Mouse (Mus musculus): Measurements from ENCODE around the gene Rad51b. TPM values are rescaled to one million over a fixed set of nuclear protein-coding genes. Genes with fewer than 3 reads are reported as not detected.

Rad51b gene
- polyA plus RNA-seq, 1 experiment from 2014 or later = 6.6 TPM

GRCm38 (mm10) chr12:79839096-79839941, 542.2 kb downstream of the Rad51b start:
- peaks cover 73% of the 10 kb centered on the region for H3K4me1 ChIP-seq
- H3K9me3 ChIP-seq = no peaks in the 10 kb centered on the region
- WGBS = 62% methylated on average over 12 of the region's 12 CpGs
- H3K36me3 ChIP-seq = no peaks in the 10 kb centered on the region
- DNase-seq (ENCODE audit: low spot score) = no peak
- no peaks in the 10 kb centered on the region for H3K27me3 ChIP-seq (ENCODE audit: insufficient read depth, poor library complexity, severe bottlenecking)
- no peak overlapping the region for H3K4me3 ChIP-seq
- peak overlapping the region; percentile 85 for H3K27ac ChIP-seq

- H3K27ac ChIP-seq = peak overlapping the region; percentile 85
- no peaks in the 10 kb centered on the region for H3K9me3 ChIP-seq
- DNase-seq (ENCODE audit: low spot score) = no peak
- WGBS = 43% methylated on average over 5 of the region's 5 CpGs
- H3K4me1 ChIP-seq = peaks cover 84% of the 10 kb centered on the region
- H3K36me3 ChIP-seq = no peaks in the 10 kb centered on the region
- no peak overlapping the region for H3K4me3 ChIP-seq
- H3K27me3 ChIP-seq (ENCODE audit: insufficient read depth, poor library complexity, severe bottlenecking) = no peaks in the 10 kb centered on the region
Measured at GRCm38 (mm10) chr12:79840465-79840864, 543.4 kb downstream of the Rad51b start.

GRCm38 (mm10) chr12:79841248-79841647, 544.2 kb downstream of the Rad51b start:
- no peaks in the 10 kb centered on the region for H3K36me3 ChIP-seq
- H3K27ac ChIP-seq = peak overlapping the region; percentile 85
- H3K9me3 ChIP-seq = no peaks in the 10 kb centered on the region
- no peak for DNase-seq (ENCODE audit: low spot score)
- H3K4me3 ChIP-seq = no peak overlapping the region
- WGBS = 87% methylated on average over 3 of the region's 3 CpGs
- H3K4me1 ChIP-seq = peaks cover 88% of the 10 kb centered on the region
- H3K27me3 ChIP-seq (ENCODE audit: insufficient read depth, poor library complexity, severe bottlenecking) = no peaks in the 10 kb centered on the region

GRCm38 (mm10) chr12:79842319-79842718, 545.2 kb downstream of the Rad51b start:
- H3K4me3 ChIP-seq = no peak overlapping the region
- H3K4me1 ChIP-seq = peaks cover 96% of the 10 kb centered on the region
- DNase-seq (ENCODE audit: low spot score) = no peak
- 45% methylated on average over 7 of the region's 7 CpGs for WGBS
- no peaks in the 10 kb centered on the region for H3K27me3 ChIP-seq (ENCODE audit: insufficient read depth, poor library complexity, severe bottlenecking)
- no peaks in the 10 kb centered on the region for H3K9me3 ChIP-seq
- H3K36me3 ChIP-seq = no peaks in the 10 kb centered on the region
- peak overlapping the region; percentile 85 for H3K27ac ChIP-seq

- peaks cover 96% of the 10 kb centered on the region for H3K4me1 ChIP-seq
- H3K9me3 ChIP-seq = no peaks in the 10 kb centered on the region
- 65% methylated on average over 11 of the region's 11 CpGs for WGBS
- no peaks in the 10 kb centered on the region for H3K36me3 ChIP-seq
- H3K4me3 ChIP-seq = no peak overlapping the region
- no peak for DNase-seq (ENCODE audit: low spot score)
- no peaks in the 10 kb centered on the region for H3K27me3 ChIP-seq (ENCODE audit: insufficient read depth, poor library complexity, severe bottlenecking)
- peak overlapping the region; percentile 85 for H3K27ac ChIP-seq
Measured at GRCm38 (mm10) chr12:79843002-79843401, 545.9 kb downstream of the Rad51b start.

GRCm38 (mm10) chr12:79843496-79843895, 546.4 kb downstream of the Rad51b start:
- Histone ChIP-seq H3K4me1 (peaks cover 96% of the 10 kb centered on the region), H3K27me3 (ENCODE audit: insufficient read depth, poor library complexity, severe bottlenecking) (no peaks in the 10 kb centered on the region), H3K9me3 (no peaks in the 10 kb centered on the region), H3K4me3 (no peak overlapping the region), H3K36me3 (no peaks in the 10 kb centered on the region), H3K27ac (peak overlapping the region; percentile 85)
- 47% methylated on average over 6 of the region's 6 CpGs for WGBS
- DNase-seq (ENCODE audit: low spot score) = no peak

- Histone ChIP-seq H3K4me3 (no peak overlapping the region), H3K9me3 (no peaks in the 10 kb centered on the region), H3K36me3 (no peaks in the 10 kb centered on the region), H3K4me1 (peaks cover 79% of the 10 kb centered on the region), H3K27ac (peak overlapping the region; percentile 85), H3K27me3 (ENCODE audit: insufficient read depth, poor library complexity, severe bottlenecking) (no peaks in the 10 kb centered on the region)
- WGBS = 44% methylated on average over 7 of the region's 7 CpGs
- no peak for DNase-seq (ENCODE audit: low spot score)
Measured at GRCm38 (mm10) chr12:79846247-79847151, 549.4 kb downstream of the Rad51b start.

- H3K4me1 ChIP-seq = peaks cover 59% of the 10 kb centered on the region
Measured at GRCm38 (mm10) chr12:79848539-79848938, 551.5 kb downstream of the Rad51b start.

GRCm38 (mm10) chr12:79850021-79850420, 552.9 kb downstream of the Rad51b start:
- no peaks in the 10 kb centered on the region for H3K36me3 ChIP-seq
- peak overlapping the region; percentile 67 for H3K27ac ChIP-seq
- no peaks in the 10 kb centered on the region for H3K9me3 ChIP-seq
- DNase-seq (ENCODE audit: low spot score) = no peak
- H3K4me3 ChIP-seq = no peak overlapping the region
- peaks cover 51% of the 10 kb centered on the region for H3K4me1 ChIP-seq
- H3K27me3 ChIP-seq (ENCODE audit: insufficient read depth, poor library complexity, severe bottlenecking) = no peaks in the 10 kb centered on the region
- 58% methylated on average over 5 of the region's 5 CpGs for WGBS

More at GRCm38 (mm10) chr12:79848539-79848938, 551.5 kb downstream of the Rad51b start:
- no peak for DNase-seq (ENCODE audit: low spot score)
- Histone ChIP-seq H3K27me3 (ENCODE audit: insufficient read depth, poor library complexity, severe bottlenecking) (no peaks in the 10 kb centered on the region), H3K9me3 (no peaks in the 10 kb centered on the region), H3K36me3 (no peaks in the 10 kb centered on the region), H3K27ac (peak overlapping the region; percentile 67), H3K4me3 (no peak overlapping the region)
- WGBS = 57% methylated on average over 13 of the region's 13 CpGs

- no peak overlapping the region for H3K4me3 ChIP-seq
- no peaks in the 10 kb centered on the region for H3K36me3 ChIP-seq
- H3K4me1 ChIP-seq = peaks cover 54% of the 10 kb centered on the region
- no peaks in the 10 kb centered on the region for H3K27me3 ChIP-seq (ENCODE audit: insufficient read depth, poor library complexity, severe bottlenecking)
- no peaks in the 10 kb centered on the region for H3K9me3 ChIP-seq
- peak overlapping the region; percentile 69; the same call in 1 of the 2 replicates for H3K27ac ChIP-seq
- no peak for DNase-seq (ENCODE audit: low spot score)
- 83% methylated on average over 8 of the region's 8 CpGs for WGBS
Measured at GRCm38 (mm10) chr12:79851898-79852297, 554.8 kb downstream of the Rad51b start.

- Histone ChIP-seq H3K4me3 (no peak overlapping the region), H3K4me1 (peaks cover 54% of the 10 kb centered on the region), H3K27me3 (ENCODE audit: insufficient read depth, poor library complexity, severe bottlenecking) (no peaks in the 10 kb centered on the region), H3K36me3 (no peaks in the 10 kb centered on the region), H3K27ac (0 out of 2 replicates have a peak overlapping the region, but pooled peaks have one; percentile 38), H3K9me3 (no peaks in the 10 kb centered on the region)
- 94% methylated on average over 4 of the region's 4 CpGs for WGBS
- no peak for DNase-seq (ENCODE audit: low spot score)
Measured at GRCm38 (mm10) chr12:79852606-79853005, 555.5 kb downstream of the Rad51b start.

- WGBS = 63% methylated on average over 5 of the region's 5 CpGs
- Histone ChIP-seq H3K27me3 (ENCODE audit: insufficient read depth, poor library complexity, severe bottlenecking) (no peaks in the 10 kb centered on the region), H3K4me1 (peaks cover 59% of the 10 kb centered on the region), H3K9me3 (no peaks in the 10 kb centered on the region), H3K4me3 (no peak overlapping the region), H3K27ac (0 out of 2 replicates have a peak overlapping the region, but pooled peaks have one; percentile 57), H3K36me3 (no peaks in the 10 kb centered on the region)
- DNase-seq (ENCODE audit: low spot score) = no peak
Measured at GRCm38 (mm10) chr12:79853901-79854490, 556.9 kb downstream of the Rad51b start.
